Mouse (Mus musculus) kidney, postnatal 0 days (tissue): ENCODE data around the gene Izumo1r. TPM values are rescaled to one million over a fixed set of nuclear protein-coding genes. Genes with fewer than 3 reads are reported as not detected.

Experiments
- ATAC-seq: fragments of 200-750 bp; cut with Nextera tagmentation; replicated peaks from 2 replicates; pipeline ENCODE4 v1.8.0; 2017; ENCODE audit warnings: low read depth, moderate number of reproducible peaks, moderate TSS enrichment, moderate library complexity; ENCODE audit not compliant: low FRiP score
- DNase-seq: peaks from one replicate; pipeline ENCODE4 v3.0.0-alpha.2; 2016; ENCODE audit warnings: low spot score
- H3K27ac ChIP-seq: fragments of 300-500 bp; sonication (generic); 2 replicates; pipeline ENCODE4 v1.5.1; 2014; ENCODE audit warnings: mild to moderate bottlenecking
- H3K27me3 ChIP-seq: fragments of 300-500 bp; sonication (generic); 2 replicates; pipeline ENCODE4 v1.6.1; 2014; ENCODE audit warnings: low read length, mixed read lengths; ENCODE audit not compliant: insufficient read depth
- H3K36me3 ChIP-seq: fragments of 300-500 bp; sonication (generic); 2 replicates; pipeline ENCODE4 v1.6.1; 2014; ENCODE audit warnings: low read length, mixed read lengths; ENCODE audit not compliant: insufficient read depth
- H3K4me1 ChIP-seq: fragments of 300-500 bp; sonication (generic); replicated peaks from 2 replicates; pipeline ENCODE4 v1.6.1; 2014; ENCODE audit warnings: antibody characterized with exemption, low read length, mixed read lengths; ENCODE audit not compliant: insufficient read depth
- H3K4me2 ChIP-seq: fragments of 300-500 bp; sonication (generic); 2 replicates; pipeline ENCODE4 v1.6.1; 2014; ENCODE audit warnings: mild to moderate bottlenecking, low read length, moderate library complexity, mixed read lengths
- H3K4me3 ChIP-seq: fragments of 300-500 bp; sonication (generic); replicated peaks from 2 replicates; pipeline ENCODE4 v1.5.1; 2014; ENCODE audit warnings: low read depth, low read length
- H3K9ac ChIP-seq: fragments of 300-500 bp; sonication (generic); 2 replicates; pipeline ENCODE4 v1.6.1; 2014; ENCODE audit warnings: low read depth, low read length
- H3K9me3 ChIP-seq: fragments of 300-500 bp; sonication (generic); replicated peaks from 2 replicates; pipeline ENCODE4 v1.6.1; 2016; ENCODE audit warnings: low read length, inconsistent platforms, mixed read lengths
- CTCF ChIP-seq: IDR thresholded peaks from 2 replicates; pipeline ENCODE4 v1.5.1; 2016; ENCODE audit warnings: antibody characterized with exemption, low read depth, mild to moderate bottlenecking, moderate library complexity
- WGBS: fragments of 180-500 bp; shearing (Covaris S2); extraction: QIAGEN DNeasy Blood & Tissue Kit; methylation state at CpG from one replicate; pipeline ENCODE4 v1.1.7; 2014; 5-methylcytosine and 5-hydroxymethylcytosine counted together
- polyA plus RNA-seq: library from polyadenylated mRNA; unstranded; fragments of >200 nt; fragmentation: Nextera tagmentation; extraction: Ambion mirVana; gene quantifications from 2 replicates; pipeline ENCODE4 v1.2.1, GENCODE M21; 2015

The Izumo1r gene
- polyA plus RNA-seq, 1 experiment from 2014 or later = 0.20 TPM

DNA sequence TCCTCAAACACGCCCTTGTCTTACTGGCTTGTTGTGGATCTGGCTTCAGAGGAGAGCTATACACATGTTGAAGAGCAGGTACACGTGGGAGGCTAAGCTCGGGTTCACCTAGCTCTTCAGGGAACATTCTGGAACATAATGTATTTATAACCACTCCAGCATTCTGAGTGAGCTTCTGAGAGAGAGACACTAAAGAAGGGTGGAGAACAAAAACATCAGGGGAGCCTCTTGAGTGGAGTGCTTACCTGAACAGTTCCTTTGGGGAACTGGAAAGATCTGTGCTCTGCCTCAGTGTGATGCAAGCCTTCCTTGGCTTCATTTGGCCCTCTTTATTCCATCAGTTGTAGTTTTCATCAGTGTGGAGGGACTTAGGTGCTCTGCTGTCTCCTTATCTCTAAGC is 35.9 kb upstream of the Izumo1r start:
- H3K27me3 ChIP-seq = no peaks in the 10 kb centered on the region
- 79% methylated on average over 3 of the region's 3 CpGs for WGBS
- DNase-seq (no peak), ATAC-seq (no peak)
- no peak overlapping the region for H3K4me3 ChIP-seq
- no peaks in the 10 kb centered on the region for H3K4me1 ChIP-seq
- H3K36me3 ChIP-seq = no peaks in the 10 kb centered on the region
- H3K9ac ChIP-seq = no peak overlapping the region
- H3K27ac ChIP-seq = no peak overlapping the region
- no peak for TF ChIP-seq CTCF
- no peak overlapping the region for H3K4me2 ChIP-seq
- H3K9me3 ChIP-seq = no peaks in the 10 kb centered on the region

DNA sequence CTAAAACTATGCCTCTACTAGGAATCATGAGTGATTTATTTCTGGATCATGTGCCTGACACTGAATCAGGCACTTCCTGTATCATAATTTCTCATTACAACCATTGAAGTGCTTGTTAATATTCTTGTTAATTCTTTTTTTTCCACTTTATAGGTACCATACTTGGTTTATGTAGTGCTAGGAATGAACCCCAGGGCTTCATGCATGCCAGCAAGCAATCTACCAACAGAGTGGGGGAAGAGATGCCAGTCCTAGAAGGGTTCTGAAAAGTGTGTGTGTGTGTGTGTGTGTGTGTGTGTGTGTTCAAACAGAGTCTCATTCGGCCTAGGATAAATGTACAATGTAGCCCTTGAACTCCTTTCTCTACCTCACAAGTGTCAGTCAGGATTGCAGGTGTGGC is 33.6 kb upstream of the Izumo1r start:
- DNase-seq (no peak), ATAC-seq (no peak)
- no peaks in the 10 kb centered on the region for H3K9me3 ChIP-seq
- H3K36me3 ChIP-seq = no peaks in the 10 kb centered on the region
- no peak for TF ChIP-seq CTCF
- no peak overlapping the region for H3K27ac ChIP-seq
- no peak overlapping the region for H3K9ac ChIP-seq
- H3K4me3 ChIP-seq = no peak overlapping the region
- no peaks in the 10 kb centered on the region for H3K27me3 ChIP-seq
- H3K4me1 ChIP-seq = no peaks in the 10 kb centered on the region
- WGBS = 80% methylated on average over 1 of the region's 1 CpGs
- no peak overlapping the region for H3K4me2 ChIP-seq

DNA sequence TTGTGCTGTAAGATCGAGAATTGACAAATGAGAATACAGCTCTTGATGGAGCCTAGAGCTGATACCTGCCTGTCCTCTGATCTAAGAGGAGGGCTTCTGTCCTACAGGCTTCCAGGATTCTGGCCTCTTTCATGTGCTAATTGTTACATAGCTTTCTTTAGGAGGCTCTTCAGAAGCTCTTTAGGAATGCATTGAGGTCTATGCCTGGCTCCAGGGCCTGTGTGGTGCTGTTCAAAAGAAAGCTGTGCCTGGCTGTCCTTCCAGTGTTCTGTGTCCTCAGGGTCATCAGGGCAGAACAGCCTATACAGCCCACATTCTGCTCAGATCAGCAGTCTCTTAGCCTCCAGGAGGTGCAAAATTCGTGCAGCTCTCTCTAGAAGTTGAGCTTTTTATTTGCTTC is 31.1 kb upstream of the Izumo1r start:
- Histone ChIP-seq H3K27ac (no peak overlapping the region), H3K36me3 (no peaks in the 10 kb centered on the region), H3K4me2 (no peak overlapping the region), H3K4me3 (no peak overlapping the region), H3K9ac (no peak overlapping the region), H3K27me3 (no peaks in the 10 kb centered on the region), H3K9me3 (no peaks in the 10 kb centered on the region), H3K4me1 (no peaks in the 10 kb centered on the region)
- ATAC-seq (no peak), DNase-seq (no peak)
- TF ChIP-seq CTCF = no peak
- 62% methylated on average over 2 of the region's 2 CpGs for WGBS

DNA sequence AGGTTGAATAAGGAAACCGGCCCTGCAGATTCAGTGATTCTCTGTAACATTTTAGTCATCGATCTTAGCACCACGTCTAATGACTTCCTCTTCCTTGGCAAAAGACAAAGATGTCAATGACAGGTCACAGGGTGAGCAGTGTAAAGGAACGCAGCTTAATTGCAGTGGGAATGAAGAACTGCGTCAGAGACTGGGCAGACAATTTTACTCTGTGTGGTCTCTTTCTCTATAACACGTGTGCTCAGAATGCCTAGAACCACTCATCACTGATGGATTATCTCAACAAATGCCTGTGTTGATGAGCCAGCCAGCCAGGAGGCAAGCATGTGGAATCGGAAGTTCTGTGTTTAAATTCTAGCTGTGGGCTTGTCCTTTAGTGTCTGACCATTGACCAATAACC is 28.2 kb upstream of the Izumo1r start:
- DNase-seq (no peak), ATAC-seq (no peak)
- no peak for TF ChIP-seq CTCF
- no peaks in the 10 kb centered on the region for H3K9me3 ChIP-seq
- no peak overlapping the region for H3K27ac ChIP-seq
- H3K27me3 ChIP-seq = no peaks in the 10 kb centered on the region
- no peak overlapping the region for H3K4me2 ChIP-seq
- 38% methylated on average over 7 of the region's 7 CpGs for WGBS
- no peaks in the 10 kb centered on the region for H3K36me3 ChIP-seq
- H3K4me1 ChIP-seq = no peaks in the 10 kb centered on the region
- no peak overlapping the region for H3K4me3 ChIP-seq
- H3K9ac ChIP-seq = no peak overlapping the region

DNA sequence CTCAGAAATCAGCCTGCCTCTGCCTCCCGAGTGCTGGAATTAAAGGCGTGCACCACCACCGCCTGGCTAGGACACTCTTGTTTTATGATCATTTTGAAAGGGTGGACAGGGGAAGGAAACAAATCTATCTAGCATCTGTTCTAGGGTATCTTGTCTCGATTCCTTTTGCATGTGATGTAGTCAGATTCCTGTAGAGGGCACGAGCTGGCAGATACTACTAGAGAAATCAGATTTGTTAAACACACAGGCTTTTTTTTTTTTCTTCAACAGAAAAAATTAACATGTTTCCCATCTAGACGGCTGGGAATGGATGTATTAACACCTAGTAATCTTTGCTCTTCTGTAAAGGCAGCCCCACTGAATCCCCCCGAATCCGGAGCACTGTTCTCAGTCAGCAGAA is 27.5 kb upstream of the Izumo1r start:
- ATAC-seq (no peak), DNase-seq (no peak)
- no peak overlapping the region for H3K9ac ChIP-seq
- no peaks in the 10 kb centered on the region for H3K4me1 ChIP-seq
- H3K27me3 ChIP-seq = no peaks in the 10 kb centered on the region
- H3K36me3 ChIP-seq = no peaks in the 10 kb centered on the region
- no peak overlapping the region for H3K4me3 ChIP-seq
- H3K9me3 ChIP-seq = no peaks in the 10 kb centered on the region
- no peak for TF ChIP-seq CTCF
- H3K4me2 ChIP-seq = no peak overlapping the region
- 71% methylated on average over 8 of the region's 8 CpGs for WGBS
- no peak overlapping the region for H3K27ac ChIP-seq

DNA sequence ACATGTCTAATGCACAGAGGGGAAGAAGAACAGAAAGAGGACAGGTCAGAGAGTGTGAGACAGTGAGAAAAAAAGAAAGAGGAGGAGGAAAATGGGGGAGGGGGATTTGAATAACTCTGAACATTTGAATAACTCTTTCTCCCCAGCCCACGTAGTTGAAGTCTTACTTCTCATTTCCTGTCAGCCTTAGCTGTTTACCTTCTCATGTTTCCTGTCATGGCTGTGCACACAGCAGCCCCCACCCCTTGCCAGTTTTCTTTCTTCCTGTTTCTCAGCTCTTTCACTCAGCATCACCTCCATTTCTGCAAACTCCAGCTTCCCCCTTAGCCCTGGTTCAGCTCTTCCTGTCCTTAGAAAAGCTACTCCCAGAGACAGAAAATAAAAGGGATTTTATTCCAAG is 22.8 kb upstream of the Izumo1r start:
- DNase-seq = peak; percentile 51
- WGBS = 0% methylated on average over 1 of the region's 1 CpGs
- no peak for TF ChIP-seq CTCF
- Histone ChIP-seq H3K4me1 (no peaks in the 10 kb centered on the region), H3K9ac (no peak overlapping the region), H3K27me3 (no peaks in the 10 kb centered on the region), H3K36me3 (no peaks in the 10 kb centered on the region), H3K9me3 (no peaks in the 10 kb centered on the region), H3K4me3 (no peak overlapping the region), H3K4me2 (no peak overlapping the region), H3K27ac (no peak overlapping the region)
- no peak for ATAC-seq

DNA sequence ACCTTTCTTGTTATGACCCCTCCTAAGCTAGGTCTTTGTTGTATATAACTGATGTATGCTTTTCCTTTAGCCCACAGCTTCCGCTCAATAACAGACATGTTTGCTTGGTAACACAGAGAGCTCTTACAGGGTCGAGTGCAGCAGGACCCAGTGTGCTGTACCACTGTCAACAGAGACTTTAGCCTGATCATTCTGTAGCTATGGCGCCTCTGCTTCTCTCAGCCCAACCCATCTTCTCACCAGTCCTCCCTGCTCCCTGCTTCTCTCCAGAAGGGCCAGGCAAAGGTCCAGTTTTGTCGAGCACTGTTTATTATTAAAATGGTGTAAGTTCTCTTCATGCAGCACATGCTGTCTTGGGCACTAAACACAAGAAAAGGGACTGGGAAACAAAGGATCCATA is 19.9 kb upstream of the Izumo1r start:
- Histone ChIP-seq H3K4me2 (no peak overlapping the region), H3K36me3 (no peaks in the 10 kb centered on the region), H3K9me3 (no peaks in the 10 kb centered on the region), H3K9ac (no peak overlapping the region), H3K27me3 (no peaks in the 10 kb centered on the region), H3K27ac (no peak overlapping the region), H3K4me3 (no peak overlapping the region), H3K4me1 (peaks cover 3% of the 10 kb centered on the region; the same call in 1 of the 2 replicates)
- ATAC-seq = no peak
- no peak for DNase-seq
- TF ChIP-seq CTCF = no peak
- 73% methylated on average over 4 of the region's 4 CpGs for WGBS
